Mouse (Mus musculus) spleen, postnatal 4 days (tissue): ENCODE results near the gene Tnrc6a.
A peak's percentile ranks its signal among the peaks of the same experiment; 100 is the strongest.

Experiments used
- DNase-seq, 2 experiments: peaks; one replicate each; pipeline ENCODE4 v3.0.0; 2022; ENCODE audit warnings: low spot score in 2 of 2

The Tnrc6a gene

GRCm38 (mm10) chr7:123124735-123125181, 1.1 kb downstream of the Tnrc6a start:
- DNase-seq = no peak

- DNase-seq = no peak
Measured at GRCm38 (mm10) chr7:123126056-123126455, 2.4 kb downstream of the Tnrc6a start.

- no peak for DNase-seq
Measured at GRCm38 (mm10) chr7:123127301-123127700, 3.6 kb downstream of the Tnrc6a start.

- DNase-seq = no peak
Measured at GRCm38 (mm10) chr7:123127981-123128380, 4.3 kb downstream of the Tnrc6a start.

GRCm38 (mm10) chr7:123129061-123129460, 5.4 kb downstream of the Tnrc6a start:
- no peak for DNase-seq

- DNase-seq = no peak
Measured at GRCm38 (mm10) chr7:123130198-123130597, 6.5 kb downstream of the Tnrc6a start.

- no peak for DNase-seq
Measured at GRCm38 (mm10) chr7:123132401-123132800, 8.7 kb downstream of the Tnrc6a start.

- DNase-seq = no peak
Measured at GRCm38 (mm10) chr7:123134876-123135275, 11.2 kb downstream of the Tnrc6a start.

- DNase-seq = no peak
Measured at GRCm38 (mm10) chr7:123135655-123136054, 12.0 kb downstream of the Tnrc6a start.

- DNase-seq = no peak
Measured at GRCm38 (mm10) chr7:123138001-123138400, 14.3 kb downstream of the Tnrc6a start.

GRCm38 (mm10) chr7:123146141-123146846, 22.6 kb downstream of the Tnrc6a start:
- no peak for DNase-seq

GRCm38 (mm10) chr7:123147787-123148186, 24.1 kb downstream of the Tnrc6a start:
- no peak for DNase-seq

- DNase-seq = no peak
Measured at GRCm38 (mm10) chr7:123148935-123149334, 25.2 kb downstream of the Tnrc6a start.

- no peak for DNase-seq
Measured at GRCm38 (mm10) chr7:123162346-123162745, 38.7 kb downstream of the Tnrc6a start.

GRCm38 (mm10) chr7:123167436-123167835, 43.8 kb downstream of the Tnrc6a start:
- no peak for DNase-seq

- no peak for DNase-seq
Measured at GRCm38 (mm10) chr7:123169618-123170017, 45.9 kb downstream of the Tnrc6a start.

- no peak for DNase-seq
Measured at GRCm38 (mm10) chr7:123172101-123172500, 48.4 kb downstream of the Tnrc6a start.

GRCm38 (mm10) chr7:123177215-123177614, 53.5 kb downstream of the Tnrc6a start:
- no peak for DNase-seq

GRCm38 (mm10) chr7:123181787-123182701, 58.4 kb downstream of the Tnrc6a start:
- no peak for DNase-seq

GRCm38 (mm10) chr7:123184891-123185290, 61.2 kb downstream of the Tnrc6a start:
- DNase-seq = peak in 1 of 2 experiments; percentile 19

- no peak for DNase-seq
Measured at GRCm38 (mm10) chr7:123186463-123186862, 62.8 kb downstream of the Tnrc6a start.

- no peak for DNase-seq
Measured at GRCm38 (mm10) chr7:123187246-123187645, 63.6 kb downstream of the Tnrc6a start.

- DNase-seq = no peak
Measured at GRCm38 (mm10) chr7:123188462-123188861, 64.8 kb downstream of the Tnrc6a start.
